Mouse (Mus musculus): ENCODE results near the gene Pde4b.

Pde4b gene

GRCm38 (mm10) chr4:102572591-102572990, 485.2 kb downstream of the Pde4b start:
- no peak for DNase-seq (ENCODE audit: low read depth, low spot score)

DNA sequence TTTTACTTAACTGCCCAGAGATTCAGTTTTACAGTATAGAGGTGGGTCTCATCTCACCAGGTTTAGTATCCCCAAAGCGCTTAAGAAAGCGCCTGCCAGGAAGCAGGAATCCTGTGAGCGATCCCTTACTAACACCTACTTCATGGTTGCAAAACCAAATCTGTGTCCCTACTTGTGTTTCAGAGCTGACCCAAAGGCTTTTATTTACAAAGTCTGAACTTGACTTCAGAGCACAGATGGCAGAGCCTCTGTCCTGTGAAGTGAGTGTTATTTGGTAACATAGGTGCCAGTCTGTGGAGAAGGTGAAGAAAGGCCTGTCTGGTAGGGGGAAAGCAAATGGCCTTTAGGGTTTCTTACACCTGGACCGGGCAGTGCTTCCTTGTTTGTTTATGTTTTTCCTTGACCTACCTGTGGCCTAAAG, 486.0 kb downstream of the Pde4b start:
- DNase-seq (ENCODE audit: low read depth, low spot score) = no peak

DNA sequence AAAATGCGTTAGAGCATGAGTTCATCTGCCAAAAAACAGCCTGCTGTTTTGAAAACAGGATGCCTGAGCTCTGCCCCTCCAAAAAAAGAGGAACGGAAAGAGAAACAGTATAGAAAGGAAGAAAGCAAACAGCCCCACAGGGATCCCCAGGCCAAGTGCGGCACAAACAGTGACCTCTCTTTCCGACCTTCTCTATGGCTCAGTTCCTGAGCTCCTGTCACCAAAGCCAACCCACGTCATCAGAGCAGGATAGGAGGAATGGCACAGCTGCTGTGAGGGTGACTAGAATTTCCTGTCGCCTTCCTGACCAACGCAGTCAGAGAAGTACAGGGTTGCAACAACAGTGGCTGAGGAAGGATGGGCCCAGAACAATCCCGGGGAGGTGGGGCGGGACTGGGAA, 486.9 kb downstream of the Pde4b start:
- DNase-seq (ENCODE audit: low read depth, low spot score) = no peak

DNA sequence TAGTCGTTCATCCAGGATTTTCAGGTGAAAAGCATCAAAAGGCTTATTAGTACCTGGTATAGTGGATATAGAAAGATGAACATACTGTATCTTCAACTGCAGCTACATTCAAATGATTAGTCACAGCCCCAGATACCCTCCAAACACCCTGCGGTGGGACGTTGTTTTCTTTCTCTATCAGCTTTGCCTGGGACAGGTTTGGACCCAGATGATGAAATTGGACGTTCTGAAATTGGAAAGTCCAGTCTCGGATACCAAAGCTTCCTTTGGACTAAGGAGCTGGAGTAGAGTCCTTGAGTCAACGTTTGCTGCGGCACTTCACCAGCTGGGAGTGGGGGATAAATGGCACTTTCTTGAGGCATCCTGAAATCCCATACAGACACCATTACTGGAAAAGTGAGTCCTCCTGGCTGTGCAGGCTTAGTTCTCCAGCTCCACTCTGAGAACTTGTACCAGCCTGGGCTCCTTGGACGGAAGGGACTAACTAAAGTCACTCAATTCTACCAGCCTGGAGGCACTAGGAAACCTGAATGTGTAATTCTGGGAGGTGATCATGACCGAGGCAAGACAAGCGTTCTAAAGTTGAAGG, 487.4 kb downstream of the Pde4b start:
- DNase-seq (ENCODE audit: low read depth, low spot score) = no peak

GRCm38 (mm10) chr4:102576109-102576508, 488.8 kb downstream of the Pde4b start:
- DNase-seq (ENCODE audit: low read depth, low spot score) = no peak

DNA sequence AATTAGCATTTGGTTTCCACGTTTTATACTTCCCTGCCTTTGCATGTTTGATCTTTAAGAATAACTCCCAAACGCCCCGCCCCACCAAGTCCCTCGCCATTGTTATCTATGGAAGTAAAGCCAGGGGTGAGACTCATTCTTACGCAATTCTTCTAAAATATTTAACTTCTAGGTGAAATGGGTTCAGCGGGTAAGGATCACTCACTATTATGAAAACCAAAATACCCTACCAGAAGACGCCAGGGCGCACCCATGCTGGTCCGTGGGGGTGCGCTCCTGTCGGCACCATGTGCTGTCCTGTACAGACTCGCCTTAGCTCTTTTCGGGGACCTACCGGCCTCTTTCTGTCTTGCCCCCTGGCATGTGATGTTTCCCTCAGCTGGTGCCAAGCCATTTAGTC, 490.3 kb downstream of the Pde4b start:
- no peak for DNase-seq (ENCODE audit: low read depth, low spot score)

DNA sequence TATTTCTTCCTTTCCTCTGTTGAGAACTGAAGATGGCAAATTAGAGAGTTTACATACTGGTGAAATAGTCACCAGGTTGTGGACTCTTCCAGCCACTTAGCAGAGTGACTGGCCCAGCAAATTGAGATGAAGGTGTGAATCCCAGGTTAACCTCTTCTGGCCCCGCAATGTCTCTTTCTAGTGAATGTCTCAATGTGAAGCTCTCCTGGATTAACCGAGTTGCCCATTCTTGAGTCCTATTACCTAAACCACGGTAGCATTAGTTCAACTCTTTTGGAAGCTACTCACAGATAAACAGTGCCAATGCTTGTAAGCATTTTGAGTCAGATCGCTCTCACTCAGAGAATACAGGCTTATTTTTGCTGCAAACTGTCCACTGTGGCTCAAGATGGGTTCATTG, 491.7 kb downstream of the Pde4b start:
- no peak for DNase-seq (ENCODE audit: low read depth, low spot score)

- DNase-seq (ENCODE audit: low read depth, low spot score) = no peak
These were observed 492.4 kb downstream of the Pde4b start for GRCm38 (mm10) chr4:102579746-102580145.

DNA sequence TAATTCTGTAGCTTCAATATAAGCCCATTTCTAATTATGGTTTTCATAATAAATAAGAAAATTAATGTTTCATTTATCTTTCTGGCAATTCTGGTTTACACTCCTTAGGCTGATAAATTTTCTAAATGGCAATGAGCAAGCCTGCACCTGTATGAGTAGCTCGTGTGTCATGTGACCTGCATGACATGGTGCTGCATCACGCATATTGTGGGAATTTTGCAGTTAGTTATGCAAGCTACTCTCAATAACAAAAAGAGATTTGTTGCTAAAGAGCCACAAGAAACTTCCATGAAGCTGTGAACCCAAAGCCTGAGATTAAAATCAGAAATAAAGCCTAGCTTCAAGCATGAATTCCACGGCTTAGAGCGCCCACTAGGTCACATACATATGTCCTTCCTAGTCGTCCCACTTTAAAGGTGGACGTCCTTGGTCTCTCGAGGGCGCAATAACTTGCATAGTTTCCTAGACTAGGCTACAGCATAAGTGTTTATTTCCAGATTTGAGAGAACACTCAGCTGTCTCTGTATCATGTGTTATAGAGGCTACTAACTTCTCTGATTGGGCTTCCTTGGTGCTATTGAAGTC, 494.9 kb downstream of the Pde4b start:
- DNase-seq (ENCODE audit: low read depth, low spot score) = no peak

- DNase-seq (ENCODE audit: low read depth, low spot score) = no peak
These were observed 495.6 kb downstream of the Pde4b start for GRCm38 (mm10) chr4:102582963-102583362.

- DNase-seq (ENCODE audit: low read depth, low spot score) = no peak
These were observed 496.1 kb downstream of the Pde4b start for GRCm38 (mm10) chr4:102583469-102583868.

DNA sequence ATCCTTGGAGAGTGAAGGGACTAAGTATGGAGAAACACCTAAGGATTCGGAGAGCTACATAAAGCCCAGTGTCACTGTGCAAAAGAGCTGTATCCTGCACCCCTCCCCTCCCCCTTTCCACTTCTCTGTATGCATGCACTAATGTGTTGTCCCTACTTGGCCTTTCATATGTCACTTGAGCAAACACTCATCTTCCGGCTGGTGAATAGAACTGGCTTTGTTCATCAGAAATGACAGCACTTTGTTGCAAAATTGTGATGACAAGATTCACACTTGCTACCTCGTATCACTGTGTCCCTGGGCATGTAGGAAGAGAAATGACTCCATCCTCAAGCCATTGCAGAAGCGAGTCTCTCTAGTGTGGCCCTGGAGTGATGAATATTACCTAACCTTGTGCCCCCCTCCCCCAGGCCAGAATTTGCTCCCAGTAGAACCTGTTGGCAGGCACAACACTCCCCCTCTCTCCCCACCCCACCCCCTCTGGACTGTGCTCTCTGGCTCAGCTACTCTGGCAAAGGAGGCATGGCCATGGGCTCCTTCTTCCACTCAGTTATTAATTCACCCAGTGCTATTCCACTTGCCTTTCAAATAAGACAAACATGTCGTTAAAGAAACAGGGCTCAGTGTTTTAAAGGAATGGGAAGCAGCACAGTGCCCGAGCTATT, 497.4 kb downstream of the Pde4b start:
- no peak for DNase-seq (ENCODE audit: low read depth, low spot score)

DNA sequence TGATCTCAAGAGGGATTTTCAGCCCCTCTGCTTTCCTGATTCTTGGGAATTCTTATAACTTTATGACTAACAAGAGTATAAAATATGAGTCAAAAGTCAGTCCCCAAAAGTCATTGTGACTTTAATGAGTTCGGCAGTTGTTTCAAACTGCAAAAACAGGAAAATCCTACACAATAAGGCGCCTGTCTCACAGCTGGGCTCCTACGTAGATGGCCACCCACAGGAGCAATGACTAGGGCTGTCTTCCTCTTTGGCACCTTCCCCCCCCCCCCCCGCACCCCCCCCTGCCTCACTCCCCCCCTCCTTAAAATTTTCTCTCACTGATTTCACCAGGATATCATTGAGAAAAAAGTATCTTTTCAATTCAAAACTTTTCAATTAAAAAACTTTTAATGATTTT, 498.2 kb downstream of the Pde4b start:
- no peak for DNase-seq (ENCODE audit: low read depth, low spot score)

DNA sequence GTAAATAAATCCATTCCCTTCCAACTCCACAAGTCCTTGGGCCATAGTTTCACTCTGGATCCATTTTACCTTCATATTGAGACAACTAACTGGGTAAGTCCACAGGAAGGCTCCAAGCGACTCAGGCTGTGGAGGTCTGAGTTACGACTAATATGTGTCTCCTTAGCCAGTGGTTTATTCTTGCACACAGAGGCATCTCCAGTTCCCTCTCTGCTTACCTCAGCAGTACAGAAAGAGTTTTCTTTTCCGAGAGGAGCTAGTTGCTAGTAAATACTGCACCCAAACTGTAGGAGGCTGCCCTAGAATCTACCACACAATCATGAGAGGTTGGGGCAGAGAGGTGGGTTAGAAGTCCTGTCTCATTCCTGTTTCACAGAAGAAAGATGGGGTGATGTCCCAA, 499.4 kb downstream of the Pde4b start:
- no peak for DNase-seq (ENCODE audit: low read depth, low spot score)

DNA sequence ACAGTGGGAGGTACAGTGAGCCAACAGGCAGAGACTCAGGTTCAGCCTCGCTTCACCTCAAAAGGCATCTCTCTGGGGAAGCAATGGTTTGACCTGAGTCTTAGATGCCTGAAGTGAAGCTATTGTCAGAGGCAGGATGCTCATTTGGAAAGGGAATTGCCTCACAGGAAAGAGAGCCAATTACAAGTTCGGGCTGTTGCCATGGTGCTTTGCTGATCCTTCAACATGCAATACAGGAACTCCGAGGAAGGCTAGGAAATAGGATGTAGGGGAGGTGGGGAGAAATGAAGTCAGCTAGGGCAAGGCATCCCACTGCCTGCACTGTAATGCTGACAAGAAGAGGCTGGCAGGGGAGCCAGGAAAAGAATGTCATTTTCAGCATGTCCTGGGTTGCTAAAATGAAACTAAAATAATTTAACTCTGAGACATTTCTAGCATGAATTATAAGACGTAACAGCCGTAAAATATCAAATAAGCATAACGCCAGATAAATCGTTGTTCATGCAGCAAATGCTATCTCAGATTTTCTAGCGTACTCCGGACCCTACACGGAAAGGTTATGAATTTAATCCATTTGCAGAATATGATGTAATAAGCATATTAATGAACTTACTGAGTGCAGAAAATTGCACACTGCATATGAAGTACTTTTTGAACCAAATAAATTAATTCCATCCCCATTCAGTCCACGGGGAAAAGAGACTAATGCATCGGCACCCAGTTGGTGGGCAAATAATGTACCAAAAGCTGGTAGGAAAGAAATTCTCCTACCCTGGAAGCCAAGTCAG, 501.5 kb downstream of the Pde4b start:
- DNase-seq (ENCODE audit: low read depth, low spot score) = no peak

- DNase-seq (ENCODE audit: low read depth, low spot score) = no peak
These were observed 502.2 kb downstream of the Pde4b start for GRCm38 (mm10) chr4:102589537-102590031.

DNA sequence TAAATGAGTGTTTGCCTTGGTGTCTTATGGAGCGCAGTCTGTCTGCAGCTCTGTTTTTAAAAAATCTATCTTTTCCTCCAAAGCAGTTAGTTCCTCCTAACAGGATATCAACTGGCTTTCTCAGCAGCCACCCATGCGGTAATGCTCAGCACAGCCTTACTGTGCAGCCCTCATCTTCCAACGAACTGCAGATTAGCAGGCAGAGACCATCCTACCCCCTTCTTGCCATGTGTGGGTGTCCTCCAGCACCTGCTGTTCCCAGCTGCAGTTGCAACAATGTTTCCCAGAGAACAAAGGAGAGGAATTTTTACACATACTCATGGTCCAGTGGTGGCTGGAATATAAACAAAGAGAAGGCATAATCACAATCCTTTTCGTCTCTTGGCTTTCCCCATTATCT, 504.5 kb downstream of the Pde4b start:
- no peak for DNase-seq (ENCODE audit: low read depth, low spot score)

DNA sequence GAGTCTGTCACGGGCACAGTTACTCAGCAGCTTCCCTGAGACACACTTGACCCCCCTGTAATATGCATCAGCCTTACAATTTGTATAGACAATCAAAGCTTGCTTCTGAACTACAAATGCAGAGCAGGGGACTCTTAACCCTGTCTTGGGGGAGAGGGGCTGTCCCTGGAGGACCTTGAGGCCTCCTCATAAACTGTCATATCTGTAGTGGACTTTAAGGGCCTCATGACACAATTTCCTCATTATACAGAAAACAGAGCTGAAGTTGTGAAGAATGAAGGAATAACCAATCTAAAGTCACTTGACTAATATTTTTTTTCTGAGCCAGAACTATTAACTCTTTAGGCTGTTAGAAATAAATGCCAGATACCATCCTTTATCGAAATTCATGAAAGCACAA, 505.2 kb downstream of the Pde4b start:
- DNase-seq (ENCODE audit: low read depth, low spot score) = no peak

GRCm38 (mm10) chr4:102593631-102594030, 506.3 kb downstream of the Pde4b start:
- no peak for DNase-seq (ENCODE audit: low read depth, low spot score)

GRCm38 (mm10) chr4:102594506-102594905, 507.2 kb downstream of the Pde4b start:
- DNase-seq (ENCODE audit: low read depth, low spot score) = no peak

- DNase-seq (ENCODE audit: low read depth, low spot score) = no peak
These were observed 516.6 kb downstream of the Pde4b start for GRCm38 (mm10) chr4:102603968-102604367.

GRCm38 (mm10) chr4:102605231-102605630, 517.9 kb downstream of the Pde4b start:
- DNase-seq (ENCODE audit: low read depth, low spot score) = no peak

Data from retina, adult 2 months (tissue).